Mouse (Mus musculus) myocyte (in vitro differentiated cells): ENCODE data around the gene Scd1. TPM values are rescaled to one million over a fixed set of nuclear protein-coding genes. Genes with fewer than 3 reads are reported as not detected.

Experiments used
- H3K27me3 ChIP-seq: one replicate; pipeline ENCODE4 v1.6.1; 2011; ENCODE audit not compliant: control insufficient read depth, insufficient read depth, insufficient read length
- H3K36me3 ChIP-seq: one replicate; pipeline ENCODE4 v1.6.1; 2011; ENCODE audit not compliant: control insufficient read depth, insufficient read depth
- H3K4me2 ChIP-seq: one replicate; pipeline ENCODE4 v1.6.1; 2011; ENCODE audit warnings: low read depth, control low read depth
- H3K4me3 ChIP-seq: one replicate; pipeline ENCODE4 v1.5.1; 2011; ENCODE audit warnings: mild to moderate bottlenecking, control low read depth, moderate library complexity
- H3K79me2 ChIP-seq: one replicate; pipeline ENCODE4 v1.6.1; 2011; ENCODE audit not compliant: control insufficient read depth, insufficient read depth
- H3ac ChIP-seq: one replicate; pipeline ENCODE4 v1.6.1; 2011; ENCODE audit not compliant: control insufficient read depth, insufficient read length
- CEBPB ChIP-seq: IDR thresholded peaks from 2 replicates; pipeline ENCODE4 v1.6.1; 2011; ENCODE audit warnings: mild to moderate bottlenecking, moderate library complexity; ENCODE audit not compliant: poor library complexity, insufficient read depth, severe bottlenecking
- E2F4 ChIP-seq: IDR thresholded peaks from one replicate; pipeline ENCODE4 v1.6.1; 2011; ENCODE audit warnings: mild to moderate bottlenecking, control low read depth, moderate library complexity; ENCODE audit not compliant: insufficient read depth
- MAX ChIP-seq: IDR thresholded peaks from one replicate; pipeline ENCODE4 v1.6.1; 2011; ENCODE audit warnings: low read depth, mild to moderate bottlenecking, control low read depth
- MYOD1 ChIP-seq, 3 experiments: IDR thresholded peaks; one replicate each; pipeline ENCODE4 v1.6.1; 2011; ENCODE audit warnings: control low read depth in 2 of 3, low read depth in 2 of 3, mild to moderate bottlenecking in 2 of 3, moderate library complexity in 1 of 3; ENCODE audit not compliant: insufficient read length in 2 of 3, control insufficient read depth in 1 of 3
- MYOG ChIP-seq, 3 experiments: IDR thresholded peaks; one replicate each; pipeline ENCODE4 v1.6.1; 2011; ENCODE audit warnings: control low read depth in 2 of 3, low read depth in 2 of 3, mild to moderate bottlenecking in 2 of 3; ENCODE audit not compliant: insufficient read length in 2 of 3, control insufficient read depth in 1 of 3, insufficient read depth in 1 of 3
- POLR2A ChIP-seq: IDR thresholded peaks from one replicate; pipeline ENCODE4 v1.6.1; 2011; ENCODE audit warnings: low read depth, mild to moderate bottlenecking, control low read depth, moderate library complexity; ENCODE audit not compliant: insufficient read length
- POLR2AphosphoS2 ChIP-seq: IDR thresholded peaks from one replicate; pipeline ENCODE4 v1.6.1; 2011; ENCODE audit warnings: low read depth, control low read depth; ENCODE audit not compliant: insufficient read length
- REST ChIP-seq: IDR thresholded peaks from one replicate; pipeline ENCODE4 v1.6.1; 2011; ENCODE audit warnings: mild to moderate bottlenecking, control low read depth, moderate library complexity; ENCODE audit not compliant: insufficient read depth, insufficient read length
- SRF ChIP-seq: IDR thresholded peaks from one replicate; pipeline ENCODE4 v1.6.1; 2011; ENCODE audit warnings: low read depth; ENCODE audit not compliant: control insufficient read depth, insufficient read length
- TCF12 ChIP-seq: IDR thresholded peaks from one replicate; pipeline ENCODE4 v1.6.1; 2011; ENCODE audit warnings: mild to moderate bottlenecking, control low read depth; ENCODE audit not compliant: poor library complexity, insufficient read depth, severe bottlenecking
- TCF3 ChIP-seq: IDR thresholded peaks from one replicate; pipeline ENCODE4 v1.6.1; 2011; ENCODE audit warnings: low read depth, control low read depth; ENCODE audit not compliant: insufficient read length
- USF1 ChIP-seq: IDR thresholded peaks from one replicate; pipeline ENCODE4 v1.6.1; 2011; ENCODE audit warnings: low read depth, mild to moderate bottlenecking, control low read depth, moderate library complexity
- polyA plus RNA-seq: library from polyadenylated mRNA; unstranded; fragments of >200 nt; fragmentation: generic; extraction: Trizol; gene quantifications from one replicate; pipeline ENCODE4 v1.2.1, GENCODE M21; 2012; ENCODE audit warnings: missing spikeins

The Scd1 gene
- polyA plus RNA-seq, 1 experiment: 347 TPM

DNA sequence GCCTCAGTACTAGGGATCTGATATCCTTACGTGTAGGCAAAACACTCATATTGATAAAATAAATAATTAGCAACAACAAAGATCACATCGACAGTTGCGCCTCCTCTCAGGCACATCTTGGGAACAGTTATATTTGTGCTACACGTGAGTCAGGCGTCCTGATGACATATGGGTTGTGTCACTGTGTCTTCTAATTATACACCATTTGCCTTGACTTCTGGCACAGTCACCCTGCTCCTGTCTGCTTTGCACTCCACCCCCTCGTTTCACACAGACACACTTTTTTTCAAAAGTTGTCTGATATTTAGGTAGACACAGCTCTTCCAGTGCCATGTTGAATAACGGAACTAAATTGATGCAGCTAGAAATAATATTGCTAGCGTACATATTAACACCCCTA lies 43.6 kb downstream of the Scd1 start:
- Histone ChIP-seq H3K27me3 (no peaks in the 10 kb centered on the region), H3K4me3 (no peak overlapping the region), H3K36me3 (no peaks in the 10 kb centered on the region), H3K79me2 (no peaks in the 10 kb centered on the region), H3ac (no peak overlapping the region), H3K4me2 (no peak overlapping the region)
- TF ChIP-seq TCF12 (no peak), POLR2A (no peak), REST (no peak), E2F4 (no peak), USF1 (no peak), MYOD1 (IDR thresholded peaks at IDR 0.05; ENCODE audit: control insufficient read depth in 1 of 3, insufficient read length in 2 of 3, low read depth in 2 of 3) (no peak), POLR2AphosphoS2 (no peak), MAX (no peak), CEBPB (no peak), SRF (no peak), TCF3 (no peak)

DNA sequence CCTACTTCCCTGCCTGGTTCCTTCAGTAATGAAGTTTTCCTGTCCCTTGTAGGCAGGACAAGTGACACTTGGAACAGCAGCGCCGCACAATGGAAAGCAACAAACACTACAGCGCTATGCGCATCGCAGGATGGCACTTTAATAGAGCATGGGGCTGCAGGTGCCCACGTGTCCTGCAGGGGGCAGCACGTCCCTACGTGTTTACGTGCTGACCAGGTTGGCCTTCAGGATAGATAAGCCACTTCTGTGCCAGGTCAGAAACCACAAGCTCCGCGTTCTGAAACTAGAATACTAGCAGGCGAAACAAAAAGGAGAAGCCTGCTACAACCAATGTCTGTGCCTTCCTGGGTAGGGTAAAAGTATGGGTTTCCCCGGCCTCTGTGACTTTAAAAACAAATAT lies 44.1 kb downstream of the Scd1 start:
- H3K36me3 ChIP-seq: no peaks in the 10 kb centered on the region
- no peak overlapping the region for H3ac ChIP-seq
- H3K4me3 ChIP-seq: no peak overlapping the region
- TF ChIP-seq USF1 (no peak), TCF3 (no peak), POLR2A (no peak), E2F4 (no peak), TCF12 (no peak), MAX (no peak), POLR2AphosphoS2 (no peak), MYOD1 (IDR thresholded peaks at IDR 0.05; ENCODE audit: control insufficient read depth in 1 of 3, insufficient read length in 2 of 3, low read depth in 2 of 3) (no peak), CEBPB (no peak)
- no peaks in the 10 kb centered on the region for H3K27me3 ChIP-seq
- peak overlapping the region; percentile 16 for H3K4me2 ChIP-seq
- no peaks in the 10 kb centered on the region for H3K79me2 ChIP-seq

DNA sequence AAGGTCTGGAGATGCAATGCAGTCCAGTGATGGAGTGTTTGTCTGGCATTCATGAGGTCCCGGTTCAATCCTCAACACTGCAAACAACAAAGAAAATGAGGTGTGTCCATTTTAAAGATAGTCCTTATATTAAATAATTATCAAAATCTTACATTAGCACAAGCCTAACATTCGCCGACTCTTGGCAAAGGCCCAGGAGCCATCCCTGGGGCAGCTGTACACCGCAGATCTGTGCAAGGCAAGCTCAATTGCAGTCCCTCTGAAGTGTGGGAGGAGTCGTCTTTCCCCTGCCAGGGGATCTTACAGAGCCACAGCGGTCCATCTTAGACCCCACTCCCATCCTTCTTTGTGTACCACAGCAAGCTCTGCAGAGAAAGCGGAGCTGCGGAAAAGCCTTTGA lies 49.0 kb downstream of the Scd1 start:
- Histone ChIP-seq H3K36me3 (no peaks in the 10 kb centered on the region), H3K27me3 (no peaks in the 10 kb centered on the region), H3K79me2 (no peaks in the 10 kb centered on the region), H3ac (no peak overlapping the region), H3K4me3 (no peak overlapping the region), H3K4me2 (no peak overlapping the region)
- TF ChIP-seq TCF12: no peak
- no peak for TF ChIP-seq SRF
- no peak for TF ChIP-seq MAX
- no peak for TF ChIP-seq TCF3
- no peak for TF ChIP-seq MYOG (IDR thresholded peaks at IDR 0.05; ENCODE audit: control insufficient read depth in 1 of 3, insufficient read depth in 1 of 3, insufficient read length in 2 of 3, low read depth in 2 of 3)
- no peak for TF ChIP-seq CEBPB
- TF ChIP-seq MYOD1 (IDR thresholded peaks at IDR 0.05; ENCODE audit: control insufficient read depth in 1 of 3, insufficient read length in 2 of 3, low read depth in 2 of 3): no peak
- no peak for TF ChIP-seq POLR2A
- no peak for TF ChIP-seq POLR2AphosphoS2
- TF ChIP-seq REST: no peak
- TF ChIP-seq E2F4: no peak
- TF ChIP-seq USF1: no peak

DNA sequence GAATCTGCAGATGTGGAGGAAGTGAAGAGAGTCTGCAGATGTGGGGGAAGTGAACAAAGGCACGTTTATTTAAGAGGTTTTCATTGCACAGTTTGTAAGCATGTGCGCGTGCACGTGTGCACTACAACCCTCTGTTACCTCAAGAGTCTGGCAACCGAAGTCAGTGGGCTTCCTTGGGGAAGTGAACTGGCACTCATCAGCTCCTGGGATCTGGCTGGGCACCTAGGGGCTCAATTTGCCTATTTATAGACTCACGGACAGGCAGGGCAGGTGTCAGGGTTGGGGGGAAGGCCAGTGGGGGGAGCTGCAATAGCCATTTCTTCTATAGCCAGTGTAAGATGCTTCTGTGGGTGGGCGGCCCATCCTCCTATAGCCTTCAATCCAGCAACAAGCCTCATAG lies 55.9 kb downstream of the Scd1 start:
- no peak for TF ChIP-seq TCF3
- no peak for TF ChIP-seq E2F4
- TF ChIP-seq POLR2AphosphoS2: no peak
- TF ChIP-seq TCF12: no peak
- TF ChIP-seq USF1: no peak
- TF ChIP-seq REST: no peak
- no peak for TF ChIP-seq POLR2A
- TF ChIP-seq MAX: no peak
- TF ChIP-seq MYOG (IDR thresholded peaks at IDR 0.05; ENCODE audit: control insufficient read depth in 1 of 3, insufficient read depth in 1 of 3, insufficient read length in 2 of 3, low read depth in 2 of 3): no peak
- no peak for TF ChIP-seq MYOD1 (IDR thresholded peaks at IDR 0.05; ENCODE audit: control insufficient read depth in 1 of 3, insufficient read length in 2 of 3, low read depth in 2 of 3)
- TF ChIP-seq SRF: no peak
- no peak for TF ChIP-seq CEBPB
- Histone ChIP-seq H3K27me3 (no peaks in the 10 kb centered on the region), H3K4me2 (no peak overlapping the region), H3K79me2 (no peaks in the 10 kb centered on the region), H3K4me3 (no peak overlapping the region), H3K36me3 (no peaks in the 10 kb centered on the region), H3ac (no peak overlapping the region)

DNA sequence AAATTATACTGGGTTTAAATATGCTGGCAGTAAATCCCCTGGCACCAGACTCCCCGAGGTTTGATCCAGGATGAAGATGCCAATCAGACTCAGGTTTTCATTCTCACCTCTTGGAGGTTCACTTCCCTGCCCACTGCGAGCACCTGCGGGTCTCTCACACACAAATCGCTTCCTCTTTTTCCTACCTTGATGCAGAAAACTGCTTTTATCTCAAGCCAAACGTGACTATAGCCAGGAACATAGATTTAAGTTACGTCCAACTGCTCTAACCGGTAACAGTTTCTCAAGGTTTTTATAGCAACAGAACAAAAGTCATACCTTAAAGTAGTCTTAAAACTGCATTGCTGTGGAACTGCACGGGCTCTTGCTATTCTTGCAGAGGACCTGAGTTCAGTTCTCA lies 58.0 kb downstream of the Scd1 start:
- Histone ChIP-seq H3K4me2 (no peak overlapping the region), H3ac (no peak overlapping the region), H3K36me3 (no peaks in the 10 kb centered on the region), H3K4me3 (no peak overlapping the region), H3K79me2 (no peaks in the 10 kb centered on the region), H3K27me3 (no peaks in the 10 kb centered on the region)
- TF ChIP-seq SRF: no peak
- no peak for TF ChIP-seq MAX
- TF ChIP-seq POLR2A: no peak

Other genes starting within 250 kb of the Scd1 start
- gene Pkd2l1, start 215.4 kb downstream of the Scd1 start, polyA plus RNA-seq: not detected
- gene Scd3, start 204.6 kb downstream of the Scd1 start, polyA plus RNA-seq: 0.05 TPM
- 868 TPM for gene Scd2, start 114.2 kb downstream of the Scd1 start, polyA plus RNA-seq
- gene Scd4, start 74.8 kb downstream of the Scd1 start, polyA plus RNA-seq: 0.16 TPM
- not detected for gene Wnt8b, start 85.6 kb upstream of the Scd1 start, polyA plus RNA-seq
- gene Sec31b, start 138.0 kb upstream of the Scd1 start, polyA plus RNA-seq: 0.02 TPM
- gene Gm20538, start 145.0 kb upstream of the Scd1 start, polyA plus RNA-seq: not detected
- 648 TPM for gene Ndufb8, start 147.6 kb upstream of the Scd1 start, polyA plus RNA-seq
- gene Hif1an, start 155.0 kb upstream of the Scd1 start, polyA plus RNA-seq: 31.9 TPM